Mouse (Mus musculus) hindbrain, embryonic 12.5 days (tissue): ENCODE results near the gene Defb47. TPM values are rescaled to one million over a fixed set of nuclear protein-coding genes. Genes with fewer than 3 reads are reported as not detected.

Source experiments
- ATAC-seq: fragments of 200-750 bp; cut with Nextera tagmentation; 2 replicates; pipeline ENCODE4 v1.8.0; 2017; ENCODE audit warnings: moderate TSS enrichment; ENCODE audit not compliant: low FRiP score
- H3K27ac ChIP-seq: fragments of 300-500 bp; sonication (generic); 2 replicates; pipeline ENCODE4 v1.5.1; 2016; ENCODE audit warnings: mild to moderate bottlenecking
- H3K27me3 ChIP-seq: fragments of 300-500 bp; sonication (generic); 2 replicates; pipeline ENCODE4 v1.6.1; 2016; ENCODE audit warnings: mild to moderate bottlenecking
- H3K36me3 ChIP-seq: fragments of 300-500 bp; sonication (generic); 2 replicates; pipeline ENCODE4 v1.6.1; 2016; ENCODE audit warnings: mild to moderate bottlenecking
- H3K4me1 ChIP-seq: fragments of 300-500 bp; sonication (generic); 2 replicates; pipeline ENCODE4 v1.6.1; 2016
- H3K4me2 ChIP-seq: fragments of 300-500 bp; sonication (generic); replicated peaks from 2 replicates; pipeline ENCODE4 v1.6.1; 2016; ENCODE audit warnings: mild to moderate bottlenecking
- H3K4me3 ChIP-seq: fragments of 300-500 bp; sonication (generic); 2 replicates; pipeline ENCODE4 v1.5.1; 2016; ENCODE audit warnings: mild to moderate bottlenecking
- H3K9ac ChIP-seq: fragments of 300-500 bp; sonication (generic); 2 replicates; pipeline ENCODE4 v1.6.1; 2016; ENCODE audit warnings: mild to moderate bottlenecking, moderate library complexity
- H3K9me3 ChIP-seq: fragments of 300-500 bp; sonication (generic); replicated peaks from 2 replicates; pipeline ENCODE4 v1.6.1; 2016; ENCODE audit warnings: mild to moderate bottlenecking
- WGBS: fragments of 180-500 bp; shearing (Covaris S2); methylation state at CpG from one replicate; pipeline ENCODE4 v1.1.7; 2016; 5-methylcytosine and 5-hydroxymethylcytosine counted together
- polyA plus RNA-seq: library from polyadenylated mRNA; unstranded; fragments of >200 nt; fragmentation: Nextera tagmentation; extraction: Ambion mirVana; gene quantifications from 2 replicates; pipeline ENCODE4 v1.2.1, GENCODE M21; 2016

Defb47 gene
- polyA plus RNA-seq = not detected in 2 replicates

- H3K27me3 ChIP-seq = no peaks in the 10 kb centered on the region
- H3K4me2 ChIP-seq = no peak within 1 kb of the TSS
- no peaks in the 10 kb centered on the region for H3K36me3 ChIP-seq
- no peaks in the 10 kb centered on the region for H3K9me3 ChIP-seq
- 83% methylated on average over 8 of the region's 8 CpGs for WGBS
- H3K4me3 ChIP-seq = no peak within 1 kb of the TSS
- no peak within 1 kb of the TSS for H3K27ac ChIP-seq
- no peaks in the 10 kb centered on the region for H3K4me1 ChIP-seq
- ATAC-seq = no peak
- H3K9ac ChIP-seq = no peak within 1 kb of the TSS
Observed at GRCm38 (mm10) chr14:62997777-62998176, at the start of gene Defb47. Defb47 (plus strand) TSS chr14:62998077.

DNA sequence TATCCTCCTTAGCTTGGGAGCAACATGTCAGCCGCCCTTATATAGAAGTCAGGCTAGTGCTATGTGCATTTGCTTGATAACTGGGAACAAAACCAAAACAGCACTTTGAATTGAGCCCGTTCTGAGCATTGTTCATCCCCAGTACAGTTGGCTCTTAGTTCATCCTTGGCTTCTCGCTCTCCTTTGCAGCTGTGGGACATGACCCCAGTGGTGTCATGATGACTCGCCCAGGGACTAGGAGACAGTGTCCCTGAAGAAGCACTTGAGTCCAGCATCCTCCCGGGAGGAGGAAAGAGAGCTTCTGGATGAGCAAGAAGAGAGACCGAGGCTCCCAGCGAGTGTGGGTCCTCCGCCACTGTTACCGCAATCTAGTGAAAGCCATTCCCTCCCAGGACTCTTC, 41.8 kb upstream of the Defb47 start:
- H3K36me3 ChIP-seq = peaks cover 69% of the 10 kb centered on the region
- H3K9ac ChIP-seq = no peak overlapping the region
- H3K4me3 ChIP-seq = no peak overlapping the region
- ATAC-seq = no peak
- no peaks in the 10 kb centered on the region for H3K4me1 ChIP-seq
- no peaks in the 10 kb centered on the region for H3K9me3 ChIP-seq
- H3K27ac ChIP-seq = no peak overlapping the region
- WGBS = 93% methylated on average over 9 of the region's 9 CpGs
- H3K4me2 ChIP-seq = no peak overlapping the region
- H3K27me3 ChIP-seq = no peaks in the 10 kb centered on the region

- no peaks in the 10 kb centered on the region for H3K27me3 ChIP-seq
- H3K4me2 ChIP-seq = no peak overlapping the region
- H3K36me3 ChIP-seq = peaks cover 10% of the 10 kb centered on the region
- no peaks in the 10 kb centered on the region for H3K9me3 ChIP-seq
- 91% methylated on average over 4 of the region's 4 CpGs for WGBS
- H3K4me3 ChIP-seq = no peak overlapping the region
- no peak overlapping the region for H3K9ac ChIP-seq
- peaks cover 10% of the 10 kb centered on the region; the same call in 1 of the 2 replicates for H3K4me1 ChIP-seq
- ATAC-seq = no peak
- no peak overlapping the region for H3K27ac ChIP-seq
Observed at GRCm38 (mm10) chr14:62963632-62964031, 34.2 kb upstream of the Defb47 start.

DNA sequence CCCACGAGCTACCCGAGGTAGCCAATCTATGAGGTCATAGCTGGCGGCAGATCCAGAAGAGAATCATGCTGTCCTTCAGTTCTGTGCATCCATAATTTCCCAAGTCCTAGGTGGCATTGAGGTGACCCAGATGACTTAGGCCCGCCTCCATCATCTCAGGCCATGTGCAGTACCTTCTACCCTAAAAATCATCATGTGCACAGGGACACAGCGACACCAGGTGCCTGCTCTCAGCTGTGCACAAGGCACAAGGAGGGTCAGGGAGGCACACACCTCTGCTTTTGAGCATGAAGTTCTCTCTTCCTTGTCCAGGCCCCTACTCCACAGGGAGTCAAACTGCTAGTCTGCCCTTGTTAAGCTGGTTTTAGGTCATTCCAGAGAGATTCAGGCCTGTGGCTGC, 32.5 kb upstream of the Defb47 start:
- H3K4me2 ChIP-seq = peak overlapping the region; percentile 44; the same call in 1 of the 2 replicates
- no peaks in the 10 kb centered on the region for H3K36me3 ChIP-seq
- 89% methylated on average over 5 of the region's 5 CpGs for WGBS

DNA sequence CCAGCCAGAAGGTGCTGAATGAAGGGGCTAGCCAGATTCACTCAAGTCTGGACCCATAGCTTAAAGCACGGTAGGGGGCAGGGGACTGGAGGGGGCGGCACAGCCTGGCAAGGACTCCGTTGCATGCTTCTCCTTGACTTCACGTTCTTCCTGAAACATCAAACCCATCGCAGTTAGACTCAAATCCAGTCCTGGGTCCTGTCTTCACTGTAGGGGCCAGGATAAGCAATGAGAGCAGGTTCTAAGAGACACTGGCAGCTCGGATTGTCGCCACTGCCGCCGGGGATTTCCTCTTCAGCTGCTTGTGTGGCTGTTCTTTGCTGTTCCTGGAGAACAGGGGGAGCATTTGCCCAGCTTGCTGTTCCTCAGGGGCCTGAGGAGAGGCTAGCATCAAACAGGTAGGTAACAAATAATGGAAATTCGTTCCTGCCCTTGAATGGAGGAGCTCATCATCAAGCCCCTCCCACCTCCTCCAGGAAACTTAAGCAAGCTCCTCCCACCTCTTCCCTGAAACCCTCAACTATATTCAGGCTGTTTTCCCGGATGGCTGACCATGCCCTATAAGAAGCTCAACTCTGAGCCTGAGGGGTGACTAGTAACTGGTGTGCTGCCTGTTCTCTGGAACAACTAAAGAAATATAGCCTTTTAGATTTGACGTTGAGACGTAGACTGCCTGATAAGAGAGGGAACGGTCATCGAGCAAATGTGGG, 31.9 kb upstream of the Defb47 start:
- Histone ChIP-seq H3K27me3 (no peaks in the 10 kb centered on the region), H3K4me3 (peak overlapping the region; percentile 10; the same call in 1 of the 2 replicates), H3K27ac (peak overlapping the region; percentile 5; the same call in 1 of the 2 replicates), H3K4me2 (peak overlapping the region; percentile 44), H3K4me1 (peaks cover 10% of the 10 kb centered on the region; the same call in 1 of the 2 replicates), H3K9ac (0 out of 2 replicates have a peak overlapping the region, but pooled peaks have one; percentile 14), H3K9me3 (no peaks in the 10 kb centered on the region), H3K36me3 (no peaks in the 10 kb centered on the region)
- no peak for ATAC-seq
- WGBS = 28% methylated on average over 15 of the region's 15 CpGs

More for the DNA sequence above, 32.5 kb upstream of the Defb47 start:
- Histone ChIP-seq H3K27me3 (no peaks in the 10 kb centered on the region), H3K9me3 (no peaks in the 10 kb centered on the region), H3K9ac (no peak overlapping the region), H3K4me3 (no peak overlapping the region), H3K27ac (no peak overlapping the region), H3K4me1 (peaks cover 10% of the 10 kb centered on the region; the same call in 1 of the 2 replicates)
- ATAC-seq = no peak

DNA sequence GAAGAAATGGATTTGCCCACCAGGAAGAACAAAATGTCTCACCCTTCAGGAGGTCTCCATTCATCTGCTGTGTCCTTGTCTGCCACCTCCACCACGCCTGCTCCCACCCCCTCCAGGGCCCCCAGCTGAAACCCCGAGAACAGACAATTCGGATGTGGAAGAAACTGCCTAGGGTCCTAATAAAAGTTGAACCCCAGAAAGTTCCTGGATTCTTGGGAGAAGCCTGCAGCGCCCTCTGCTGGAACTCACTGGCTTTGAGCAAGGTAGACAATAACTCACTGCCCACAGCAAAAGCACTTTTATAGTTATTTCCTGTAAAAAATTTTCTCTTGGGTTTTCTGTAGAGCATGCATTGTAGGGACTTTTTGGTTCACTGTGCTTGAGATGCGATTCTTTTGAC, 22.8 kb upstream of the Defb47 start:
- H3K4me3 ChIP-seq = no peak overlapping the region

DNA sequence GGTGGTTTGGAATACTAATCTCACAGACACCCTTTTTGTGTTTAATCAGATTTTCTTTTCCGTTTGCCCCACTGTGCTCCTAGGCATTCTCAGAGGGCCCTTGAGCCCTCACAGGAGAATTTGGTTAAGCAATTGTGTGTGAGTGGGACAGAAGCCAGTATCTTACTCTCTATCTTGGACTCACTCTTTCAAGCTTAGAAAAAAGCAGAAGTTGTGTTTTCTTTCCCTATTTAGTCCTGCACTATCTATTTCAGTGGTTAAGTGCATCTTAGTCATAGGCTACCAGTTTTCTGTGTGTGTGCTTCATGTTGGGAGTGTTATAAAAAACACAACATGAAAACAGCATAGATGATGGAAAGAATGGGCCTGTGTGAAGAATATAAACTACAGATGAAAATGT, 18.1 kb upstream of the Defb47 start:
- Histone ChIP-seq H3K9ac (no peak overlapping the region), H3K36me3 (no peaks in the 10 kb centered on the region), H3K27ac (no peak overlapping the region), H3K27me3 (no peaks in the 10 kb centered on the region), H3K9me3 (no peaks in the 10 kb centered on the region), H3K4me3 (no peak overlapping the region), H3K4me2 (no peak overlapping the region), H3K4me1 (no peaks in the 10 kb centered on the region)
- ATAC-seq = no peak
- WGBS = 79% methylated on average over 1 of the region's 1 CpGs

More for the DNA sequence above, 22.8 kb upstream of the Defb47 start:
- Histone ChIP-seq H3K27me3 (no peaks in the 10 kb centered on the region), H3K4me2 (no peak overlapping the region), H3K36me3 (no peaks in the 10 kb centered on the region), H3K9me3 (no peaks in the 10 kb centered on the region), H3K27ac (no peak overlapping the region), H3K4me1 (0 out of 2 replicates have a peak, but pooled peaks cover 2% of the 10 kb centered on the region), H3K9ac (no peak overlapping the region)
- ATAC-seq = no peak
- 16% methylated on average over 5 of the region's 5 CpGs for WGBS

DNA sequence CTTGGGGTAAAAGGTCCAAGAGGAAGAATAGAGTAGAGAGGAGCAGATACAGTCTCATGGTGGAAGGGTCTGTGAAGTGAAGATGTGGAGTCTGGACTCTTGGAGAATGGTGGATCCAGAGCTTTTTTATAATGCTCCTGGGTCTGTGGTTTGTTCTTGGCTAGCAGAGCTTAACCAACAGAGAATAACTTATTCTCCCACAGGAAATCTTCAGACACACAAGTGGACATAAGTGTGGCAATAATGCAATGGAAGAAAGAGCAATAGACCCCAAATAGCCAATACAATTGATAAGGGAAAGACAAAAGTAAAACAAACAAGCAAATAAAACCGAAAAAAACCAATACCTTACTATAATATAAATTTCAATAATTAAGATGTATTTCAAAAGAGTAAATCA, 13.5 kb upstream of the Defb47 start, which contains the start of gene Defb48:
Gene Defb48 (minus strand): TSS at position 101 of the 400 bp plus-strand sequence.
- Histone ChIP-seq H3K4me2 (no peak within 1 kb of the TSS), H3K36me3 (no peaks in the 10 kb centered on the region), H3K4me1 (no peaks in the 10 kb centered on the region), H3K9me3 (no peaks in the 10 kb centered on the region), H3K27ac (no peak within 1 kb of the TSS), H3K4me3 (no peak within 1 kb of the TSS), H3K27me3 (no peaks in the 10 kb centered on the region), H3K9ac (no peak within 1 kb of the TSS)
- 81% methylated on average over 1 of the region's 1 CpGs for WGBS
- no peak for ATAC-seq

DNA sequence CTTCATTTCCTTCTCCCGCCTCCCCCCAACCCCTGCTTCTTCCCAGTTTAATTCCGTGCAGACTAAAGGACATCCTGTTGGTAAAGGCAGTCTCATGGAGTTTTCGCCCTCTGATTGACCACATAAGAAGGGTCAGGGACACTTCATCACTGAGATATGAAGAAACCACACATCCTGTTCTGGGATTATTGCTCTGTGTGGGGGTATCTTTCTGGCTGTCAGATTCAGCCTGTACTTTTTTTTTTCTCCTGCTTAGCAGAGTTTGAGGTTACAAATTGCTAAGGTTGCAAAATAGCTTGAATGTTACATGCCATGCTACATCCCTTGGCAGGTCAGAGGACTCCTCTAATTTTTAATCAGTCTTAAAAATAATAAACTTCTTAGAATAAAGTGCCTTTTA, 6.6 kb upstream of the Defb47 start:
- Histone ChIP-seq H3K9me3 (no peaks in the 10 kb centered on the region), H3K4me3 (no peak overlapping the region), H3K4me2 (no peak overlapping the region), H3K4me1 (0 out of 2 replicates have a peak, but pooled peaks cover 4% of the 10 kb centered on the region), H3K9ac (no peak overlapping the region), H3K27me3 (no peaks in the 10 kb centered on the region), H3K27ac (no peak overlapping the region), H3K36me3 (no peaks in the 10 kb centered on the region)
- no peak for ATAC-seq
- 79% methylated on average over 3 of the region's 3 CpGs for WGBS

DNA sequence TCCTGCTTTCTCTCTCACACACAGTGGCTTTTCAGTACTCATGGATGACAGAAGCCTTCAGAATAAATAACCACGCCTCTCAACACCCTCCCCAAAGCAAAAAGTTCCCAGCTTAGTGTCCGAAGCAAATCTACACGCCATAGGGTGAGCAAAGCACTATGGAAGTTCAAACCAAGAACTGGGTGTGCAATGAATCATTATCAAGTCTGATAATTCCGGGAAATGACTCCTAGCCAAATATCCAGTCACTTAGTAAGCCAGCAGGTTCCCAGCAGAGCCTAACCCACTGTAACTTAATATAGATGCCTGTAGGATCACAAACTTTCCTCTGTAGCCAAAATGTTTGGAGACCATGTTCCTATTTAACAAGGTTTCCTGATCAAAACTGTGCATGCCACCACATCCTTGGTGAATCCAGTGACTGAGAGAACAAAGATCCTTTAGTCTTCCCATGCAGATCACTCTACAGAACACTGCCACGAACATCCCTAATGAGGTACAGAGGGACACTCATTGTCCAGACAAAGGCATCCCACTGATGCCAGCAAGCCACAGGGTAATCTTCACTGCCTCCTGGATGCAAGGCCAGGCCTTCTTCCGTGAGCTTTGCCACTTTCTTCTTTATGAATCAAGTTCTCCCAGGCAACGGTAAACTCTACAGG, 5.9 kb upstream of the Defb47 start:
- Histone ChIP-seq H3K9ac (no peak overlapping the region), H3K36me3 (no peaks in the 10 kb centered on the region), H3K4me3 (no peak overlapping the region), H3K4me1 (0 out of 2 replicates have a peak, but pooled peaks cover 4% of the 10 kb centered on the region), H3K4me2 (no peak overlapping the region), H3K9me3 (no peaks in the 10 kb centered on the region), H3K27me3 (no peaks in the 10 kb centered on the region), H3K27ac (no peak overlapping the region)
- no peak for ATAC-seq
- WGBS = 74% methylated on average over 7 of the region's 7 CpGs

GRCm38 (mm10) chr14:62998977-62999376, 1.1 kb downstream of the Defb47 start:
- H3K27ac ChIP-seq = no peak overlapping the region
- H3K4me2 ChIP-seq = no peak overlapping the region
- no peak overlapping the region for H3K9ac ChIP-seq
- ATAC-seq = no peak
- H3K4me3 ChIP-seq = no peak overlapping the region
- no peaks in the 10 kb centered on the region for H3K36me3 ChIP-seq
- no peaks in the 10 kb centered on the region for H3K27me3 ChIP-seq
- WGBS = 88% methylated on average over 4 of the region's 4 CpGs
- H3K4me1 ChIP-seq = no peaks in the 10 kb centered on the region
- H3K9me3 ChIP-seq = no peaks in the 10 kb centered on the region

DNA sequence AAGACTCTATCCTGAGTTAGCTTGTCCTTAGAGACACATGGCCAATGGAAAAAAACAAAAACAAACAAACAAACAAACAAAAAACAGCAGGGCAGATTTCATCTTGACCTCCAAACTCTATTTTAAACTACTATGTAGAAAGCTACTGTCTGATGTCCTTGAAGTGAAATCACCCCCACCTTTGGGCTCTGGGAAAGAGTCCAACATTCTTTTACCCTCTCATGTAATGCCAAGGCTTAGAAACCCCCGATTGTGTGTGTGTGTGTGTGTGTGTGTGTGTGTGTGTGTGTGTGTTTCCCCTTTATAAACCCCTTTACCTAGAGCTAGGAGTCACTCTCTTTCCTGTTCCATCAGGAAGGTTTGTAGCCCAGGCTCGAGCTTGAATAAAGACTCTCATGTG, 4.7 kb downstream of the Defb47 start:
- 63% methylated on average over 2 of the region's 2 CpGs for WGBS
- H3K4me2 ChIP-seq = no peak overlapping the region
- no peaks in the 10 kb centered on the region for H3K4me1 ChIP-seq

More for the DNA sequence above, 4.7 kb downstream of the Defb47 start:
- Histone ChIP-seq H3K9me3 (no peaks in the 10 kb centered on the region), H3K27ac (no peak overlapping the region), H3K36me3 (no peaks in the 10 kb centered on the region), H3K4me3 (no peak overlapping the region), H3K9ac (no peak overlapping the region), H3K27me3 (no peaks in the 10 kb centered on the region)
- ATAC-seq = no peak
